Mouse (Mus musculus): ENCODE results near the gene Aym1. TPM values are rescaled to one million over a fixed set of nuclear protein-coding genes. Genes with fewer than 3 reads are reported as not detected.

Aym1 gene
- not detected for polyA plus RNA-seq (2015; fragmentation: Illumina TruSeq; extraction: RNeasy Lipid Tissue Mini Kit (QIAGEN cat#74804); ENCODE audit: low read depth, low replicate concordance)

GRCm38 (mm10) chr5:113357186-113357585 is at the start of gene Aym1:
Aym1 (plus strand) TSS chr5:113357294.

GRCm38 (mm10) chr5:113310377-113311003 is 46.6 kb upstream of the Aym1 start, which contains the start of gene Sgsm1:
Sgsm1 (minus strand) TSS chr5:113310786.

Other genes starting within 250 kb of the Aym1 start
- 19.0 TPM for gene 2900026A02Rik, start 136.1 kb upstream of the Aym1 start, polyA plus RNA-seq (2015; fragmentation: Illumina TruSeq; extraction: RNeasy Lipid Tissue Mini Kit (QIAGEN cat#74804); ENCODE audit: low read depth, low replicate concordance)
- not detected for gene Tmem211, start 130.4 kb upstream of the Aym1 start, polyA plus RNA-seq (2015; fragmentation: Illumina TruSeq; extraction: RNeasy Lipid Tissue Mini Kit (QIAGEN cat#74804); ENCODE audit: low read depth, low replicate concordance)
- gene Sgsm1, start 46.5 kb upstream of the Aym1 start, polyA plus RNA-seq (2015; fragmentation: Illumina TruSeq; extraction: RNeasy Lipid Tissue Mini Kit (QIAGEN cat#74804); ENCODE audit: low read depth, low replicate concordance), result 60.1 TPM
- 29.1 TPM for gene Wscd2, start 133.0 kb downstream of the Aym1 start, polyA plus RNA-seq (2015; fragmentation: Illumina TruSeq; extraction: RNeasy Lipid Tissue Mini Kit (QIAGEN cat#74804); ENCODE audit: low read depth, low replicate concordance)

All from brain, adult 10 weeks (tissue).